Mouse (Mus musculus) neural tube, embryonic 10.5 days (tissue): ENCODE results near the gene Prr13.
A peak's percentile ranks its signal among the peaks of the same experiment; 100 is the strongest.

ENCODE experiments used
- DNase-seq: peaks from one replicate; pipeline ENCODE4 v3.0.0-alpha.2; 2017; ENCODE audit warnings: low spot score; ENCODE audit errors: extremely low spot score

Prr13 gene

GRCm38 (mm10) chr15:102460971-102461370 is 2.1 kb downstream of the Prr13 start:
- DNase-seq, result no peak

- DNase-seq, result no peak
These were observed 2.7 kb downstream of the Prr13 start for GRCm38 (mm10) chr15:102461430-102462075.

- no peak for DNase-seq
These were observed 4.8 kb downstream of the Prr13 start for GRCm38 (mm10) chr15:102463666-102464065.

- DNase-seq, result no peak
These were observed 10.0 kb downstream of the Prr13 start for GRCm38 (mm10) chr15:102468675-102469370.

- DNase-seq, result peak; percentile 94
These were observed 11.4 kb downstream of the Prr13 start, which contains the start of gene Pcbp2 for GRCm38 (mm10) chr15:102470183-102470604. Gene Pcbp2 (plus strand): TSS chr15:102470539.

GRCm38 (mm10) chr15:102470605-102471294 is 11.9 kb downstream of the Prr13 start:
- peak; percentile 89 for DNase-seq

- no peak for DNase-seq
These were observed 12.4 kb downstream of the Prr13 start for GRCm38 (mm10) chr15:102471295-102471645.

- no peak for DNase-seq
These were observed 12.9 kb downstream of the Prr13 start for GRCm38 (mm10) chr15:102471727-102472126.

- DNase-seq, result no peak
These were observed 14.4 kb downstream of the Prr13 start for GRCm38 (mm10) chr15:102473246-102473645.

GRCm38 (mm10) chr15:102474520-102474919 is 15.7 kb downstream of the Prr13 start:
- DNase-seq, result no peak

- no peak for DNase-seq
These were observed 24.3 kb downstream of the Prr13 start for GRCm38 (mm10) chr15:102483136-102483535.

GRCm38 (mm10) chr15:102485853-102486252 is 27.0 kb downstream of the Prr13 start:
- DNase-seq, result no peak

GRCm38 (mm10) chr15:102487664-102488063 is 28.8 kb downstream of the Prr13 start:
- no peak for DNase-seq

GRCm38 (mm10) chr15:102498322-102498721 is 39.5 kb downstream of the Prr13 start:
- no peak for DNase-seq

GRCm38 (mm10) chr15:102499370-102499769 is 40.5 kb downstream of the Prr13 start:
- no peak for DNase-seq

GRCm38 (mm10) chr15:102499851-102500250 is 41.0 kb downstream of the Prr13 start:
- DNase-seq, result no peak

- no peak for DNase-seq
These were observed 41.7 kb downstream of the Prr13 start for GRCm38 (mm10) chr15:102500479-102500878.

GRCm38 (mm10) chr15:102501084-102501814 is 42.4 kb downstream of the Prr13 start:
- DNase-seq, result no peak

- DNase-seq, result no peak
These were observed 43.5 kb downstream of the Prr13 start for GRCm38 (mm10) chr15:102502254-102502840.

- DNase-seq, result no peak
These were observed 44.6 kb downstream of the Prr13 start, which contains the start of gene Gm10337 for GRCm38 (mm10) chr15:102503447-102503846. Gene Gm10337 (plus strand): TSS chr15:102503722.
